13 mouse cellular contexts compared by ENCODE assay signal in genomic region chr2:31135512-31135931, GRCm38 (mm10). TPM values are rescaled to one million over a fixed set of nuclear protein-coding genes. Genes with fewer than 3 reads are reported as not detected.
DNase-seq lines count a peak whose midpoint lies in the region; ATAC-seq and TF ChIP-seq lines count a peak whose summit lies in the region.
"Had no signal": no experiment of that assay in that cellular context is flagged by ENCODE, and none has a peak within 500 bp of the region (broad histone marks: within the 10 kb centered on the region; RNA-seq: fewer than 3 reads in every experiment).

No protein-coding gene starts in this region.

- no peak for TF ChIP-seq POLR2A in lung, adult 2 months (IDR thresholded peaks at IDR 0.05; ENCODE audit: borderline replicate concordance, extremely low read depth, low read depth, low read length)

- TF ChIP-seq CTCF in heart, postnatal 0 days (IDR thresholded peaks at IDR 0.05; ENCODE audit: low read depth): no peak
- no peak for TF ChIP-seq CTCF in lung, adult 2 months (IDR thresholded peaks at IDR 0.05; ENCODE audit: insufficient read depth, low read length)

- no peak overlapping the region for H3K4me3 ChIP-seq in hindbrain, embryonic 15.5 days
- no peak overlapping the region for H3K4me3 ChIP-seq in hindbrain, embryonic 12.5 days
- H3K4me3 ChIP-seq in ES-E14 (ENCODE audit: insufficient read depth in 1 of 2, low read depth in 1 of 2, low read length in 2 of 2, poor library complexity in 1 of 2, severe bottlenecking in 1 of 2): peak overlapping the region in 1 of 2 experiments; percentile 13; a peak in 2 of 4 replicates
- H3K4me3 ChIP-seq in heart, postnatal 0 days (ENCODE audit: low read depth, low read length): no peak overlapping the region
- H3K4me3 ChIP-seq in lung, adult 2 months (replicated peaks; ENCODE audit: extremely low read depth, low read depth, low read length): no peak overlapping the region
- H3K4me3 ChIP-seq: forebrain, embryonic 10.5 days; intestine, embryonic 15.5 days; limb, embryonic 12.5 days had no signal

- DNase-seq in cerebellum, adult 18-20 months: peak; percentile 43 to 52
- DNase-seq in cerebellum, adult 11 months: no peak
- DNase-seq in ES-E14 (ENCODE audit: low read depth, low spot score): no peak
- DNase-seq in heart, postnatal 0 days (ENCODE audit: low spot score): no peak
- DNase-seq in lung, adult 2 months: no peak
- DNase-seq in thymus, postnatal 25 days: no peak
- DNase-seq: lung, postnatal 14 days; right cerebral cortex, postnatal 25 days had no signal

- no peak overlapping the region for H3K27ac ChIP-seq in hindbrain, embryonic 15.5 days (replicated peaks)
- H3K27ac ChIP-seq in hindbrain, embryonic 12.5 days: no peak overlapping the region
- H3K27ac ChIP-seq in ES-E14 (ENCODE audit: insufficient read depth, low read depth, low read length, poor library complexity, severe bottlenecking): peak overlapping the region; percentile 16; the same call in 1 of the 2 replicates
- H3K27ac ChIP-seq in heart, postnatal 0 days (ENCODE audit: low read depth): peak overlapping the region; percentile 47
- H3K27ac ChIP-seq: forebrain, embryonic 10.5 days; intestine, embryonic 15.5 days had no signal

- H3K9me3 ChIP-seq in hindbrain, embryonic 15.5 days: no peaks in the 10 kb centered on the region
- no peaks in the 10 kb centered on the region for H3K9me3 ChIP-seq in hindbrain, embryonic 12.5 days (replicated peaks)
- H3K9me3 ChIP-seq in ES-E14 (ENCODE audit: control insufficient read depth, insufficient read depth, low read depth, low read length): no peaks in the 10 kb centered on the region
- H3K9me3 ChIP-seq in heart, postnatal 0 days (replicated peaks; ENCODE audit: control insufficient read depth, low read length): no peaks in the 10 kb centered on the region
- H3K9me3 ChIP-seq: forebrain, embryonic 10.5 days; intestine, embryonic 15.5 days; limb, embryonic 12.5 days had no signal

- H3K4me2 ChIP-seq in hindbrain, embryonic 15.5 days: no peak overlapping the region
- no peak overlapping the region for H3K4me2 ChIP-seq in hindbrain, embryonic 12.5 days (replicated peaks)
- H3K4me2 ChIP-seq in heart, postnatal 0 days (ENCODE audit: low read depth, low read length): no peak overlapping the region
- H3K4me2 ChIP-seq: intestine, embryonic 15.5 days; limb, embryonic 12.5 days had no signal

- in situ Hi-C loops in ES-E14 (cut with MboI; ENCODE audit: low sequenced_read_pairs in 2 of 2, unreplicated experiment in 2 of 2): no loop called here

- no peaks in the 10 kb centered on the region for H3K27me3 ChIP-seq in hindbrain, embryonic 15.5 days
- H3K27me3 ChIP-seq in hindbrain, embryonic 12.5 days: 0 out of 2 replicates have a peak, but pooled peaks cover 2% of the 10 kb centered on the region
- H3K27me3 ChIP-seq in heart, postnatal 0 days (ENCODE audit: control insufficient read depth, insufficient read depth, low read length): no peaks in the 10 kb centered on the region
- H3K27me3 ChIP-seq: intestine, embryonic 15.5 days had no signal

- H3K4me1 ChIP-seq in hindbrain, embryonic 15.5 days (replicated peaks): peaks cover 33% of the 10 kb centered on the region
- H3K4me1 ChIP-seq in hindbrain, embryonic 12.5 days: peaks cover 12% of the 10 kb centered on the region
- peaks cover 17 to 34% of the 10 kb centered on the region in 2 experiments for H3K4me1 ChIP-seq in ES-E14 (ENCODE audit: control insufficient read depth in 2 of 2, insufficient read depth in 2 of 2, low read length in 2 of 2, poor library complexity in 1 of 2)
- H3K4me1 ChIP-seq in heart, postnatal 0 days (ENCODE audit: control insufficient read depth, insufficient read depth): peaks cover 58% of the 10 kb centered on the region
- peaks cover 12% of the 10 kb centered on the region; the same call in 1 of the 2 replicates for H3K4me1 ChIP-seq in lung, adult 2 months (ENCODE audit: control insufficient read depth, insufficient read depth, low read length)

- H3K9ac ChIP-seq in hindbrain, embryonic 15.5 days: no peak overlapping the region
- no peak overlapping the region for H3K9ac ChIP-seq in hindbrain, embryonic 12.5 days
- no peak overlapping the region for H3K9ac ChIP-seq in ES-E14 (ENCODE audit: insufficient read depth, low read depth, low read length, poor library complexity, severe bottlenecking)
- H3K9ac ChIP-seq in heart, postnatal 0 days (replicated peaks; ENCODE audit: low read depth, low read length): no peak overlapping the region
- H3K9ac ChIP-seq: intestine, embryonic 15.5 days; limb, embryonic 12.5 days had no signal

- H3K36me3 ChIP-seq in hindbrain, embryonic 15.5 days: no peaks in the 10 kb centered on the region
- no peaks in the 10 kb centered on the region for H3K36me3 ChIP-seq in hindbrain, embryonic 12.5 days
- no peaks in the 10 kb centered on the region for H3K36me3 ChIP-seq in ES-E14 (ENCODE audit: control insufficient read depth, insufficient read depth, low read length, poor library complexity, severe bottlenecking)
- H3K36me3 ChIP-seq in heart, postnatal 0 days (replicated peaks; ENCODE audit: control insufficient read depth, insufficient read depth, low read length): no peaks in the 10 kb centered on the region
- H3K36me3 ChIP-seq: forebrain, embryonic 10.5 days; intestine, embryonic 15.5 days; limb, embryonic 12.5 days had no signal

- 67% methylated on average over 13 of the region's 13 CpGs for WGBS in hindbrain, embryonic 15.5 days
- WGBS in hindbrain, embryonic 12.5 days: 56% methylated on average over 13 of the region's 13 CpGs
- WGBS in heart, postnatal 0 days: 30% methylated on average over 13 of the region's 13 CpGs
- 63% methylated on average over 13 of the region's 13 CpGs for WGBS in lung, adult 2 months

- TF ChIP-seq EP300 in heart, postnatal 0 days (IDR thresholded peaks at IDR 0.05; ENCODE audit: low read depth): no peak

- 0 out of 2 replicates have a peak, but pooled peaks have one; percentile 24 for ATAC-seq in hindbrain, embryonic 15.5 days (ENCODE audit: low FRiP score, low read depth)
- no peak for ATAC-seq in hindbrain, embryonic 12.5 days (ENCODE audit: low FRiP score)
- peak; percentile 12; the same call in 1 of the 2 replicates for ATAC-seq in heart, postnatal 0 days (ENCODE audit: insufficient read depth, low read depth)
- ATAC-seq: intestine, embryonic 15.5 days had no signal

TF ChIP-seq in ES-E14, 5 proteins besides CTCF, POLR2A, EP300 and RAD21:
- TF ChIP-seq ZNF384 (IDR thresholded peaks at IDR 0.05; ENCODE audit: low read depth, low read length) (no peak), CHD2 (IDR thresholded peaks at IDR 0.05; ENCODE audit: low read depth, low read length) (no peak), ZC3H11A (IDR thresholded peaks at IDR 0.05; ENCODE audit: borderline replicate concordance, low read depth, low read length) (no peak), HCFC1 (IDR thresholded peaks at IDR 0.05; ENCODE audit: borderline replicate concordance, insufficient read depth, low read length) (no peak), MAFK (IDR thresholded peaks at IDR 0.05; ENCODE audit: insufficient read depth, low read depth, low read length) (no peak)

RNA-seq across cellular contexts. Expression of gene Fnbp1, which starts 6.3 kb away (rescaled TPM):
- polyA plus RNA-seq in hindbrain, embryonic 15.5 days (2015; fragmentation: Nextera tagmentation; extraction: Ambion mirVana): 32.5 and 33.0 TPM in 2 replicates
- polyA plus RNA-seq in hindbrain, embryonic 12.5 days (2016; fragmentation: Nextera tagmentation; extraction: Ambion mirVana): 18.7 and 19.9 TPM in 2 replicates
- total RNA-seq in ES-E14 (2012; rRNA removed): 15.1 and 16.5 TPM in 2 replicates
- 6.4 and 7.7 TPM in 2 replicates for total RNA-seq in heart, postnatal 0 days (2014; rRNA removed; ENCODE audit: low replicate concordance)
- polyA plus RNA-seq in heart, postnatal 0 days (2015; fragmentation: Nextera tagmentation; extraction: Ambion mirVana): 10.0 and 11.4 TPM in 2 replicates
- polyA plus RNA-seq in lung, adult 2 months (2012; rRNA removed): 39.9 and 47.4 TPM in 2 replicates

RNA-seq across cellular contexts. Expression of gene Gpr107, which starts 16.6 kb away (rescaled TPM):
- polyA plus RNA-seq in hindbrain, embryonic 15.5 days (2015; fragmentation: Nextera tagmentation; extraction: Ambion mirVana): 38.0 and 39.0 TPM in 2 replicates
- 43.1 and 46.6 TPM in 2 replicates for polyA plus RNA-seq in hindbrain, embryonic 12.5 days (2016; fragmentation: Nextera tagmentation; extraction: Ambion mirVana)
- total RNA-seq in ES-E14 (2012; rRNA removed): 111 and 156 TPM in 2 replicates
- total RNA-seq in heart, postnatal 0 days (2014; rRNA removed; ENCODE audit: low replicate concordance): 42.2 and 69.4 TPM in 2 replicates
- polyA plus RNA-seq in heart, postnatal 0 days (2015; fragmentation: Nextera tagmentation; extraction: Ambion mirVana): 19.1 and 20.3 TPM in 2 replicates
- polyA plus RNA-seq in lung, adult 2 months (2012; rRNA removed): 20.8 and 24.4 TPM in 2 replicates

Comparison
In these comparisons a context has a peak if more than half of its experiments do, and no peak if none do; other contexts are left out.
1. DNase-seq: peak in cerebellum, adult 18-20 months (2 of 2); none in cerebellum, adult 11 months (single experiment), ES-E14 (single experiment), heart, postnatal 0 days (single experiment), lung, adult 2 months (single experiment) and thymus, postnatal 25 days (single experiment).
2. H3K27ac ChIP-seq: peak in ES-E14 (single experiment) and heart, postnatal 0 days (single experiment); none in hindbrain, embryonic 15.5 days (single experiment) and hindbrain, embryonic 12.5 days (single experiment).